Mouse (Mus musculus): Measurements from ENCODE around the gene Mrpl45. TPM values are rescaled to one million over a fixed set of nuclear protein-coding genes. Genes with fewer than 3 reads are reported as not detected.

The Mrpl45 gene
- 10 to 100 TPM; 10.5 to 11.5 TPM for total RNA-seq (2023)

GRCm38 (mm10) chr11:97315504-97316503 is at the start of gene Mrpl45:
Gene Mrpl45, plus strand, starts transcription at chr11:97315716.

DNA sequence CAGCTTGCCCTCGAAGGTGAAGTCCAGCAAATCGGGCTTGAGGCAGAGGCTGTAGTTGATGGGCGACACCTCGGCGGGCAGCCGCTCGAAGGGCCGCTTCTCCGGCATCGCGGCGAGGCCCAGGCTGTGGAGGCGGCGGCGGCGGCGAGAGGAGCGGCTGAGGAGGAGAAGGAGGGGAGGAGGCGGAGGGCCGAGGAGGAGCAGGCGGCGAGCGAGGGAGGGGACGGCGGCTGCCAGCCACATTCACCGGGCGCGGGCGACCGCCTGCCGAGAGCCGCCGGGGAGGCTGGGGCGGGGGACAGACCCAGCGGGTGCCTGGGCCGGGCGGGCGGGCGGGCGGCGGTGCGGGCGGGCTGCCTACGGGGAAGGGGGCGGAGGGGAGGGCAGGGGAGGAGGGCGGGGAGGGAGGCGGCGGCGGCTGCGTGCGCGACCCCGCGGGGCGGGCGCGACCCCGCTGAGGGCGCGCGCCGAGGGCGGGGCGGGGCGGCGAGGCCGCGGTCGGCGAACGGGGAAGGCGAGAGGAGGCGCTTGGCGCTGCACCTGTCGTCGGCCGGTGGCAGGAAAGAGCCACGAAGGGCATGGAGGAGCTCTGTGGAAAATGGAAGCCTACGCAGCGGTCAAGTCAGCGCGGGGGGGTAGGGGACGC is 35.2 kb upstream of the Mrpl45 start, which contains the start of gene Npepps:
Gene Npepps (minus strand): TSS at position 423 of the 646 bp plus-strand sequence.

GRCm38 (mm10) chr11:97352027-97352684 is 36.6 kb downstream of the Mrpl45 start, which contains the start of gene Gpr179:
Gene Gpr179, minus strand, starts transcription at chr11:97352077.

DNA sequence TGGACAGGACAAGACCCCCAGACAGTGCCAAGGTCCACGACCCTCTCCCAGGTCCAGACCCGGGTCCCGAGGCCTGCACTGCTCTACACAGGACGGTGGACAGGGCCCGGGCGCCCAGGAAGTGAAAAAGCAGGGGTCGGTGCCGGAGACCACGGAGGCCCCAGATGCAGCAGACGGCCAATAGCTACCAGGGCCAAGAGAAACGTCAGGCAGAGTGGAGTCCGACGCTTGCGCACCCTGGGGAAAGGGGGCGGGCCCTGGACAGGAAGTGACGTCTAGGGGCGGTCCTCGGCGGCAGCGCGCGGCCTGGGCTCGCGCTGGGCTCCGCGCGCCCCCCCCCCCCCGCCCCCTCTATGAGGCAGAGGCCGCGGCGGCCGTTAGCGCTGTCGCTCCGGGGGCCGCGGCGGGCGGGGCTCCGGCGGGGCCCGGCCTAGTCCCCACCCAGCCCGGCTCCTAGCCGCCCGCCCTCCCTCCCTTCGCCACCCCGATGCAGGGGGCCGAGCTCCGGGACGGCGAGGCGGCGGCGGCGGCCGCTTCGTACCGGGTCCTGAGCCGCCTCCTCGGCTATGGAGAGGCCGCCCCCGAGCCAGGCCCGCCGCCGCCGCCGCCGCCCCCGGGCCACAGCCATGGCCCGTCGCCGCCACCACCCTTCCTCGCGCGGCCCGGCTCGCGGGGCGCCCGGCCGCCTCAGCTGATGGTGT is 46.6 kb downstream of the Mrpl45 start, which contains the start of gene Socs7:
Gene Socs7 (plus strand): TSS at position 604 of the 701 bp plus-strand sequence.

Other genes with a start within 250 kb of the Mrpl45 start
- gene Tbx21, start 200.4 kb upstream of the Mrpl45 start, total RNA-seq (2023) = under 1 TPM in 1 of 2 experiments, not detected in 1; 0.21 TPM
- gene Tbkbp1, start 164.2 kb upstream of the Mrpl45 start, total RNA-seq (2023) = 10 to 100 TPM; 46.7 to 50.4 TPM
- gene Kpnb1, start 127.8 kb upstream of the Mrpl45 start, total RNA-seq (2023) = 10 to 100 TPM; 89.2 to 95.8 TPM
- 10 to 100 TPM; 59.1 to 59.2 TPM for gene Npepps, start 35.1 kb upstream of the Mrpl45 start, total RNA-seq (2023)
- gene Gpr179, start 36.4 kb downstream of the Mrpl45 start, total RNA-seq (2023) = not detected
- 10 to 100 TPM; 17.2 to 21.1 TPM for gene Socs7, start 46.8 kb downstream of the Mrpl45 start, total RNA-seq (2023)
- gene Arhgap23, start 99.8 kb downstream of the Mrpl45 start, total RNA-seq (2023) = 10 to 100 TPM; 30.8 to 35.8 TPM
- gene 4933428G20Rik, start 184.6 kb downstream of the Mrpl45 start, total RNA-seq (2023) = not detected